Mouse (Mus musculus): ENCODE measurements around the gene Eya2. TPM values are rescaled to one million over a fixed set of nuclear protein-coding genes. Genes with fewer than 3 reads are reported as not detected.

Eya2 gene
- total and polyA plus RNA-seq, 3 experiments: not detected

GRCm38 (mm10) chr2:165629900-165630299 is 35.1 kb downstream of the Eya2 start:
- no peak for DNase-seq (ENCODE audit: low spot score)
- H3K27me3 ChIP-seq (ENCODE audit: insufficient read depth, low read length): no peaks in the 10 kb centered on the region
- no peaks in the 10 kb centered on the region for H3K36me3 ChIP-seq (replicated peaks)
- H3K9me3 ChIP-seq (replicated peaks): no peaks in the 10 kb centered on the region
- H3K4me3 ChIP-seq (ENCODE audit: low read depth, low read length): no peak overlapping the region
- no peak for ATAC-seq (ENCODE audit: extremely low read depth, insufficient number of reproducible peaks, low FRiP score, poor library complexity, severe bottlenecking)
- no peak for TF ChIP-seq GATA1 (IDR thresholded peaks at IDR 0.05; ENCODE audit: borderline replicate concordance, low read length)
- no peak for TF ChIP-seq TAL1 (conservative IDR thresholded peaks at IDR 0.05; ENCODE audit: low read depth, low read length)
- H3K4me1 ChIP-seq (ENCODE audit: insufficient read depth, low read depth, low read length): no peaks in the 10 kb centered on the region

- Histone ChIP-seq H3K4me1 (ENCODE audit: insufficient read depth, low read depth, low read length) (no peaks in the 10 kb centered on the region), H3K36me3 (replicated peaks) (no peaks in the 10 kb centered on the region), H3K4me3 (ENCODE audit: low read depth, low read length) (no peak overlapping the region), H3K9me3 (replicated peaks) (no peaks in the 10 kb centered on the region), H3K27me3 (ENCODE audit: insufficient read depth, low read length) (no peaks in the 10 kb centered on the region)
- DNase-seq (ENCODE audit: low spot score) (no peak), ATAC-seq (ENCODE audit: extremely low read depth, insufficient number of reproducible peaks, low FRiP score, poor library complexity, severe bottlenecking) (no peak)
- TF ChIP-seq GATA2 (IDR thresholded peaks at IDR 0.05; ENCODE audit: borderline replicate concordance, low read depth, low read length) (no peak), GATA1 (IDR thresholded peaks at IDR 0.05; ENCODE audit: borderline replicate concordance, low read length) (no peak), POLR2AphosphoS5 (IDR thresholded peaks at IDR 0.05; ENCODE audit: insufficient replicate concordance, low read depth, low read length) (no peak), CTCF (IDR thresholded peaks at IDR 0.05; ENCODE audit: low read depth, low read length) (no peak), TAL1 (conservative IDR thresholded peaks at IDR 0.05; ENCODE audit: low read depth, low read length) (no peak)
These were observed 38.4 kb downstream of the Eya2 start for GRCm38 (mm10) chr2:165633011-165633785.

GRCm38 (mm10) chr2:165634481-165634880 is 39.6 kb downstream of the Eya2 start:
- no peak for DNase-seq (ENCODE audit: low spot score)
- Histone ChIP-seq H3K9me3 (replicated peaks) (no peaks in the 10 kb centered on the region), H3K36me3 (replicated peaks) (no peaks in the 10 kb centered on the region), H3K27me3 (ENCODE audit: insufficient read depth, low read length) (no peaks in the 10 kb centered on the region), H3K4me3 (ENCODE audit: low read depth, low read length) (no peak overlapping the region), H3K4me1 (ENCODE audit: insufficient read depth, low read depth, low read length) (no peaks in the 10 kb centered on the region)
- TF ChIP-seq POLR2AphosphoS5 (IDR thresholded peaks at IDR 0.05; ENCODE audit: insufficient replicate concordance, low read depth, low read length) (no peak), GATA1 (IDR thresholded peaks at IDR 0.05; ENCODE audit: borderline replicate concordance, low read length) (no peak), GATA2 (IDR thresholded peaks at IDR 0.05; ENCODE audit: borderline replicate concordance, low read depth, low read length) (no peak), CTCF (IDR thresholded peaks at IDR 0.05; ENCODE audit: low read depth, low read length) (no peak), TAL1 (conservative IDR thresholded peaks at IDR 0.05; ENCODE audit: low read depth, low read length) (no peak)
- no peak for ATAC-seq (ENCODE audit: extremely low read depth, insufficient number of reproducible peaks, low FRiP score, poor library complexity, severe bottlenecking)

GRCm38 (mm10) chr2:165639075-165639755 is 44.4 kb downstream of the Eya2 start:
- no peak for ATAC-seq (ENCODE audit: extremely low read depth, insufficient number of reproducible peaks, low FRiP score, poor library complexity, severe bottlenecking)

GRCm38 (mm10) chr2:165641909-165642505 is 47.2 kb downstream of the Eya2 start:
- H3K27me3 ChIP-seq (ENCODE audit: insufficient read depth, low read length): no peaks in the 10 kb centered on the region
- H3K4me3 ChIP-seq (ENCODE audit: low read depth, low read length): no peak overlapping the region
- H3K9me3 ChIP-seq (replicated peaks): no peaks in the 10 kb centered on the region
- DNase-seq (ENCODE audit: low spot score) (no peak), ATAC-seq (ENCODE audit: extremely low read depth, insufficient number of reproducible peaks, low FRiP score, poor library complexity, severe bottlenecking) (no peak)
- H3K4me1 ChIP-seq (ENCODE audit: insufficient read depth, low read depth, low read length): no peaks in the 10 kb centered on the region
- no peak for TF ChIP-seq GATA1 (IDR thresholded peaks at IDR 0.05; ENCODE audit: borderline replicate concordance, low read length)
- TF ChIP-seq CTCF (IDR thresholded peaks at IDR 0.05; ENCODE audit: low read depth, low read length): no peak
- no peak for TF ChIP-seq POLR2AphosphoS5 (IDR thresholded peaks at IDR 0.05; ENCODE audit: insufficient replicate concordance, low read depth, low read length)
- TF ChIP-seq TAL1 (conservative IDR thresholded peaks at IDR 0.05; ENCODE audit: low read depth, low read length): no peak
- no peaks in the 10 kb centered on the region for H3K36me3 ChIP-seq (replicated peaks)

More at GRCm38 (mm10) chr2:165639075-165639755, 44.4 kb downstream of the Eya2 start:
- no peak for DNase-seq (ENCODE audit: low spot score)
- H3K36me3 ChIP-seq (replicated peaks): no peaks in the 10 kb centered on the region
- H3K9me3 ChIP-seq (replicated peaks): no peaks in the 10 kb centered on the region
- no peaks in the 10 kb centered on the region for H3K27me3 ChIP-seq (ENCODE audit: insufficient read depth, low read length)
- no peaks in the 10 kb centered on the region for H3K4me1 ChIP-seq (ENCODE audit: insufficient read depth, low read depth, low read length)
- TF ChIP-seq TAL1 (conservative IDR thresholded peaks at IDR 0.05; ENCODE audit: low read depth, low read length) (no peak), CTCF (IDR thresholded peaks at IDR 0.05; ENCODE audit: low read depth, low read length) (no peak), GATA1 (IDR thresholded peaks at IDR 0.05; ENCODE audit: borderline replicate concordance, low read length) (no peak), GATA2 (IDR thresholded peaks at IDR 0.05; ENCODE audit: borderline replicate concordance, low read depth, low read length) (no peak), POLR2AphosphoS5 (IDR thresholded peaks at IDR 0.05; ENCODE audit: insufficient replicate concordance, low read depth, low read length) (no peak)
- H3K4me3 ChIP-seq (ENCODE audit: low read depth, low read length): no peak overlapping the region

- TF ChIP-seq GATA2 (IDR thresholded peaks at IDR 0.05; ENCODE audit: borderline replicate concordance, low read depth, low read length) (no peak), CTCF (IDR thresholded peaks at IDR 0.05; ENCODE audit: low read depth, low read length) (no peak), POLR2AphosphoS5 (IDR thresholded peaks at IDR 0.05; ENCODE audit: insufficient replicate concordance, low read depth, low read length) (no peak), GATA1 (IDR thresholded peaks at IDR 0.05; ENCODE audit: borderline replicate concordance, low read length) (no peak), TAL1 (conservative IDR thresholded peaks at IDR 0.05; ENCODE audit: low read depth, low read length) (no peak)
- no peak for ATAC-seq (ENCODE audit: extremely low read depth, insufficient number of reproducible peaks, low FRiP score, poor library complexity, severe bottlenecking)
- no peaks in the 10 kb centered on the region for H3K27me3 ChIP-seq (ENCODE audit: insufficient read depth, low read length)
- DNase-seq (ENCODE audit: low spot score): no peak
- H3K36me3 ChIP-seq (replicated peaks): no peaks in the 10 kb centered on the region
- no peak overlapping the region for H3K4me3 ChIP-seq (ENCODE audit: low read depth, low read length)
- no peaks in the 10 kb centered on the region for H3K9me3 ChIP-seq (replicated peaks)
- no peaks in the 10 kb centered on the region for H3K4me1 ChIP-seq (ENCODE audit: insufficient read depth, low read depth, low read length)
These were observed 48.8 kb downstream of the Eya2 start for GRCm38 (mm10) chr2:165643596-165643995.

Measured in G1E (cell line).